Mouse (Mus musculus) MN1 (cell line): ENCODE data around the gene Tpgs1.

Experiments used
- DNase-seq: peaks from one replicate; pipeline ENCODE4 v3.0.0-alpha.2; 2016; ENCODE audit warnings: low spot score

The Tpgs1 gene

DNA sequence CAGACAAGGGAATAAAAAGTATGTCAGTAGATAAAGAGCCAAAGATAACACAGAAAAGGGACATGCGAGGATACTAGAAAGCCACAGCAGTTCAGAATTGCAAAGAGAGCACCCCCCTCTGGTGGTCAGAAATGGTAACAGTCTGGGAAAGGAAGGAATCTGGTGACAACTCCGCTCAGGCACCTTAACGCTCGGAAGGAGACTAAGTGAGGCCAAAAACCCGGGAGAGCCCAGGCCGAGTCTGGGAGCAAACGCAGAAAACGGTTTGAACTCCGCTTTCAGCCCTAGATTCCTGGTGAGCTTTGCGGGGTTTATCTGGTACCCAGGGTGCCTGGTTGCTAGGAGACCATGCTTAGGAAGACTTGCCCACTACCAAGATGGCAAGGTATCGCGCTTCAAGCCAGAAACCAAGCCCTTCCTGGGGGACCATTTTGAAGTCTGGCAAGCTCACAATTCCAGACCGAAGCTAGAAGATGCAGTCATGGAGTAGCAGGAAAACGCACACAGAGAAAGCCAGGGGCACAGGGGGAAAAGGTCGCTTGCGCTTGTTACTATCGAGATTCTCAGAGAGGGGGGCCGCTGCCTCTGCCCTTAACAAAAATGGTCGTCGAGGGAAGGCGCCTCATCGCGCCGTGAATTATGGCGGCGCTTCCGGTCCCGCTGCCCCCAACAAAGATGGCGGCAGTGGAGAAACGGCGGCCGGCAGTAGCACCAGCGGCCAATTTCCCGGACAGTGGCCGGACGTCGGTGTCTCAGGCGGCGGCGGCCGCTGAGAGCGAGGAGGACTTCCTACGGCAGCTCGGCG, at the start of gene Tpgs1:
TSS of gene Tpgs1 (plus strand) at position 599 of the 805 bp plus-strand sequence.
- DNase-seq, result peak; percentile 95

DNA sequence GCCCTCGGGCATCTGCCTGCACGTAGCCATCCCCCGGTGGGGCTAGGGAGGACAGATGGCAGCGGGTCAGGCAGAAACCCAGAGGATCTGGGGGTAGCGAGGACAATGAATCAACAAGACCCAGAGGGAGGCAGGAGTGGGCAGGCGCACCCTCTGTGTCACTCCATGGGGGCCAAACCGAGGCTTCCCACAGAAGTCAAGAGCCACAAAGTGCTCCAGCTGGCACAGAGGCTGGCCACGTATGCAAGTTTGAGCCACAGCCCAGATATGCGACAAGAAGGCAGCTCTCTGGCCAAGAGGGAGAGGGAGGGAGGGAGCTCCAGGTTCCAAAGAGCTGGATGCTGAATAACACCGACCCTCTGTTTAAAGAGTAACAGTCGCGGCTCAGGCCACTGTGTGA, 45.2 kb upstream of the Tpgs1 start:
- no peak for DNase-seq

- DNase-seq, result no peak
These were observed 43.8 kb upstream of the Tpgs1 start for GRCm38 (mm10) chr10:79625398-79625797.

DNA sequence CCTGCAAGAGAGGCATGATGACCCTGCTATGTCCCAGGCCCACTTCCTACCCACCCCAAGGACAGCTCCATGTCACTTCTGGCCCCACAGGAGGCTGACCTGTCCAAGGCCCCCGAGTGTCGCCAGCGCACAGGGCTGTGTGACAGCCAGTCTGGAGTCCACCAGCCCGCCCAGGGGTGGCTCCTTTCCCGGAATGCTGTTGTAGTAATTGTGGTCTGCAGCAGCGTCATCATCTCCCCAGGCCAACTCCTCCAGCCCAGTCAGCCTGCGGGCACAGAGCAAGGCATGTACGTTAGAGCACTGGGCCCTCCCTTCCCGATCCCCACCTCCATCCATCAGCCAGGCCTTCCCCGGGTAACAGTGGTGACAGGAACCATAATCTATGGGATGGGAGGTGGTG, 43.0 kb upstream of the Tpgs1 start:
- no peak for DNase-seq

GRCm38 (mm10) chr10:79628377-79628776, 40.8 kb upstream of the Tpgs1 start:
- DNase-seq, result no peak

DNA sequence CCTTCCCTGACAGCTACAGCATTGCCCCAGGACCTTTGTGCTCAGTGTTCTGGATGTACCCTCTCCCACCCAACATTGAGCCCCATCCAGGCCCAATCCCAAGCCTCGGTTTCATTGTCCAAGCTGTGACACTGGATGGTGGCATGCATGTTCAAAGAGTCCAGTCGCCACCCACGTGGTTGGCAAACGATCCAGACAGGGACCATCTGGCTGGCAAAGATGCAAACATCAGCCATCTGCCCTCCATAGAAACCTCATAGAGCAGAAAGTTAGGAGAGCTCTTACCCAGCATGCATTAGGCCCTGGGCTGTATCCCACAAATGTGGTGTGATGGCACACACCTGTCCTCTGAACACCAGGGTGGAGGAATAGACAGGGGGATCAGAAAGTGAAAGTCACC, 37.7 kb upstream of the Tpgs1 start:
- no peak for DNase-seq

GRCm38 (mm10) chr10:79633006-79633777, 36.0 kb upstream of the Tpgs1 start:
- DNase-seq, result no peak

GRCm38 (mm10) chr10:79636287-79636686, 32.9 kb upstream of the Tpgs1 start:
- DNase-seq, result no peak

GRCm38 (mm10) chr10:79637128-79638110, 31.8 kb upstream of the Tpgs1 start, which contains the start of gene Shc2:
TSS of gene Shc2 (minus strand) at chr10:79637918.
- DNase-seq, result no peak

- no peak for DNase-seq
These were observed 30.5 kb upstream of the Tpgs1 start for GRCm38 (mm10) chr10:79638486-79639204.

- no peak for DNase-seq
These were observed 23.5 kb upstream of the Tpgs1 start, which contains the start of gene Odf3l2 for GRCm38 (mm10) chr10:79645711-79646110. TSS of gene Odf3l2 (minus strand) at chr10:79645738.

DNA sequence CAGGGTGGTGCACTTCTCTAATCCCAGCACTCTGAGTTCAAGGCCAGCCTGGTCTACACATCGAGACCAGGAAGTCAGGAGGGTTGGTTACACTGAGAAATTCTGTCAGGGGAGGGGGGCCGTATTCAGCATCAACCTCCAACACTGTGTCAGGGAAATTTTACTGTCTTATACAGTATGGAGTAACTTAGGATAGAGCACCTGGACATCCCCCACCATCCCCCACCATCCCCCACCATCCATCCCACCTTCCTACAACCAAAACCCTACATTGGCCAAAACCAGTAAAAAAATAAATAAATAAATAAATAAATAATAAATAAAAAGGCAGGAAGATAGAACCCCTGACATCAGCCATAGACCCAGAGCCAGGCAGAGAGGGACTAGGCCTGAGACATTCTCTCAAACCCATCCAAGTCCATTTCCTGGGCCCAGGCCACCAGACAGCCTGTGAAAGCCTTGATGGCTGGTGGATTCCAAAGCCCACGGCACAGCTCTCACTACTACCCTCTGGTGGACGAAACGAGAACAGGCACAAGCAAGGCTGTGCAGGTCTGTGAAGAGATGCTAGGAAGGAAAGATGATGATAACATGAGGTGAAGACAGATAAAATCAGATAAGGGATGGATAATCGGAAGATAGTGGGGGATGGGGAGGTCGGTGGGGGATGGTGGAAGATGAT, 20.0 kb upstream of the Tpgs1 start:
- DNase-seq, result peak; percentile 83

GRCm38 (mm10) chr10:79652789-79653188, 16.4 kb upstream of the Tpgs1 start:
- DNase-seq, result no peak

- DNase-seq, result peak; percentile 82
These were observed 14.2 kb upstream of the Tpgs1 start for GRCm38 (mm10) chr10:79654946-79655395.

DNA sequence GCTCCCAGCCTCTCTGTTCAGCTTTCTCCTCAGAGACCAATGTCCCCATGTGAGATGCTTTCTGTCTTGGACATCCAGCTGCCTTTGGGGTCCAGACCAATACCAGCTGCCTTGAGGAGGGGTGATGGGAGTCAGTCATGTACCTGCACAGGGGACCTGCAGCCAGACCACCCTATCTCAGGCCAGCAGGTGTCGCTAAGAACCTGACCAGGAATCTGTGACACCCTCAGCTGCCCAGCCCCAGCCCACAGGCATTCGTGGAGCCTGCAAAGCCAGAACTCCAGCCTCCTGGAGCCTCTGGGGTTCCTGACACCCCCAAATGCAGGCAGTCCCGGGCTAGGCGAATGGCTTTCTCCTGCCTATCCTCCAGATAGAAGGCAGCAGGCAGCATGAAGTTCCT, 10.3 kb upstream of the Tpgs1 start:
- peak; percentile 48 for DNase-seq

GRCm38 (mm10) chr10:79660298-79660697, 8.9 kb upstream of the Tpgs1 start:
- no peak for DNase-seq

- DNase-seq, result no peak
These were observed 7.3 kb upstream of the Tpgs1 start for GRCm38 (mm10) chr10:79661861-79662260.

- peak; percentile 78 for DNase-seq
These were observed 5.0 kb upstream of the Tpgs1 start, which contains the start of gene Madcam1 for GRCm38 (mm10) chr10:79664131-79664665. TSS of gene Madcam1 (plus strand) at chr10:79664559.

DNA sequence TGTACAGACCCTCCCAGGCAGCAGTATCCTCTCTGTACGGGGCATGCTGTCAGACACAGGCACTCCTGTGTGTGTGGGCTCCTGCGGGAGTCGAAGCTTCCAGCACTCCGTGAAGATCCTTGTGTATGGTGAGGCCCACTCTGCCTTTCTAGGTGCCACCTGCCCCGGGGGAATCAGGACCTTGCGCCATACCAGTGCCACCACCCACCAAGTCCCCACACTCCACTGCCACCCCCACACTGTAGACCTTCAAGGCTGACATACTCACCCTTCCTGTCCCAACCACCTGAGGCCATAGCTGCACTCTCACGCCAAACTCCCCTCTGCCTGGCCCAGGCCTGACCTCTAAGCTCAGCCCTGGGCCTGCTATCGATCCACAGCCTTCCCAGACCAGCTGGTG, 4.1 kb upstream of the Tpgs1 start:
- DNase-seq, result no peak

DNA sequence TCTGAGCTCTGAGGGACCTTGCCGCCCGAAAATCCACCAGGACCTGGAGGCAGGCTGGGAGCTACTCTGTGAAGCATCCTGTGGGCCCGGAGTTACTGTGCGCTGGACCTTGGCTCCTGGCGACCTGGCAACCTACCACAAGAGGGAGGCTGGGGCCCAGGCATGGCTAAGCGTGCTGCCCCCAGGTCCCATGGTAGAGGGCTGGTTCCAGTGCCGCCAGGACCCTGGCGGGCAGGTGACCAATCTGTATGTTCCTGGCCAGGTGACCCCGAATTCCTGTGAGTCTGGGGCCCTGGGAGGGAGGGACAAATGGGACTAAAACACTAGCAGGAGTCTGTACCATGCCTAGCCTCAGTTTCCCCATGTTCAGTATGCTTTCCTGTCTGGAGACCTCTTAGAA, 2.7 kb upstream of the Tpgs1 start:
- DNase-seq, result no peak
